Mouse (Mus musculus): ENCODE measurements around the gene Fbxo44.
"Not testable (repeated sequence)": the region's sequence is repeated elsewhere in the genome, so short reads cannot be mapped to it uniquely, and the experiment has no call there.

The Fbxo44 gene

DNA sequence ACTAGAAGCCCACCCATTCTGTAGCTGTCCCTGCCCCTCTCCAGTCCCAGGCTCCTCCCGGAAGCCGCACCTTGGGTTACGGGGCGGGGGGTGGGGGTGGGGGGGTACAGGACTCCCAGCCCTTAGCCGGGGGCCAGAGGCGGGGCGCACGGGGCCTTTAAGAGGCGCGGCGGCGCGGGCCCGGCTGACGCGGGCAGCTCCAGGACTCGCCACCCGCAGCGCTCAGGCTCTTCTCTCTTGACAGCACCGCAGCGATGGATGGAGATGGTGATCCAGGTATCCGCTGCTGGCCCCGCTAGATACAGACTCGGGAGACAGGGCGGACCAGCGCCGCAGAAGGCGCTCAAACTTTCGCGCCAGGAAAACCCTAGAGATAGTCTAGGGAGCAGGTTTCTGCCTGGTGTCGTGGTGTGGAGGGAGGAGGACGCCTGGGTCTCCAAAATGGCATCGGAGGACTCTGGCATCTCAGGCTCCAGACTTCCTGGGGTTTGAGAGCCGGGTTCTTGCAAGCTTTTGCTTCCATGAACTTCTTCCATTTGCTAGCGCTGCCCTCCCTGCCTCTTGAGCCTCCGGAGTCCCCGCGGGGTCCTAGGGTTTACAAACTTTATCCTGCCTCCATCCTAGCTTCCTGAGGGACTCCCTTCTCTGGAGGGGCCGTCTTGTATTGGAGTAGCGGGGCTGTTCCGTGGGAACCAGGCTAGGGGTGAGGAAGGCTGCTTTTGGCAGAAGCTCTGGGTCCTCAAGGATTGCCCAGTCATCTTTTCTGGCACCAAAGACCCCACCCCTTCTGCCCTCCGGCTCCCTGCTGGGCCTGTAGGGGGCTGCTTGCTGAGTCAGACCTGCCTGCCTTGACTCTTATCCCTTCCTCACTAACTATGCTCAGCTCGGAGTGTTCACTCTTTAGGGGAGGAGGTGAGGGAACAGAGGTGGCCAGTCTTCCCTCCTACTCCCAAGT, at the start of gene Fbxo44, which contains the start of gene Fbxo2:
Gene Fbxo44, minus strand, starts transcription at position 47 of the 955 bp plus-strand sequence.
Gene Fbxo2, plus strand, starts transcription at position 186 of the 955 bp plus-strand sequence.
- DNase-seq, result peak; percentile 31 to 60

DNA sequence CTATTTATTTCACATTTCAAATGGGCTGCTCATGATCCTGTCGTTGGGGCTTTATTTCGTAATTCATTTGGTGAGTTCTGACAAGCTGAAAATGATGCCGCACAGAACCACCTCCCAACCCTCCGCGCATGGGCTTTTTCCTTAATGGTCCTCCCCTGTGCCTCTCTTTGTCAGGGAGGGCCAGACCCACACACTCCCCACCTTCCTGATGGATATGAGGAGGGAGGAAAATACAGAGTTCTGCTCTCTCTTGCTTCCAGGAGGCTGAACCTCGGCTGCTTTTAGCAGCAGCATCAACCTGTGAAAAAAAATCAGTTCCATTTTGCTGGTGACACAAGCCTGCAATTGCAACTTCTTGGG, 44.6 kb upstream of the Fbxo44 start:
- DNase-seq, result no peak

DNA sequence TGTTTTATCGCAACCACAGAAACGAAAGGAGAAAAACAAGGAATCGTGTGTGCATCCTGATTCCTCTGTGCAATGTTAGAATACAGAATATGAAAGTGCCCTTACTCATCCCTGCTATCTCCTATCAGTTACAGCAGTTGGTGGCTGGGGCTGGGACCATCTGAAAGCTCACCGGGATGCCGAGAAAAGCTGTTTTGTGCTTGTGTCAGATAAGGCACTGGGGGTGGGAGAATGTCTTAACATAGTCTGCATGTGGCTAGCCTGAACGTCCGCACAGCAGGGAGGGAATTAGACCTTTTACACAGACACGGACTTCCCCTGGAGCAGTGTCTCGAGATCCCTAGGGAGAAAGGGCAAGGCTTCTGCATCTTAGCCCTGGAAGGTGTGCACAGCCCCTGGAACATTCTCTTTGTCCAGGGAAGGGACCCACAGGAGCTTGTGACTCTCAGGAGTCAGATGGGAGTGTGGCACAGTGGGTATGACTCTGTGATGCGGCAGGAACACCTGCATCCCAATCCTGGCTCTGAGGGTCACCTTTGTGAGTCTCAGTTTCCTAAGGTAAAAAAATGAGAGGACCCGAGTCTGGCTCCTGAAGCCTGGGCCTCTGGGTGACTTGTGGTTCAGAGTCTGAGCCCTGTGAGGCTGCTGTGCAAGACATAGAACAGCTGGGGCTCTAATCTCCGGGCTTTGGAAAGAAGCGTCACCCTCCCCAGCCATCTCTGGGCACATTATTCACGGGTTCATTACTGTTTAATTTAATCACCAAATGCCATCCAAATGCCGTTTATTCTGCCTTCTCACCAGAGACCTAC, 44.0 kb upstream of the Fbxo44 start:
- DNase-seq, result no peak

DNA sequence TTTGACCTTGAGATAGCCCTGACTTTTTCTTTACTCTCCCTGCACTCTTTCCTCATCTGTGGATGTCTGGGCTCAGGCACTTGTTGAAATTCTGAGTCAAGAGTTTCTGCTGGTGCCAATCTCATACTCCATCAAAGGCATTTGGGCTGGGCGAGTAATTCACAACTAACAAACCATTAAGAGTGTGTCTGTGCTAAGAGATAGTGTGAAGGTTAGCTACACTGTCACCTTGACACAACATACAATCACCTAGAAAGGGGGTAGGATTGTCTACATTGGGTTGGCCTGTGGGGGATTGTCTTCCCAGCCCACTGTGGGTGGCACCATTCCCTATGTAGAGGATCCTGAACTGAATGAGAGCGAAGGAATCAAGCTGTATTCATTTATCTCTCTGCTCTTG, 43.3 kb upstream of the Fbxo44 start:
- no peak for DNase-seq

DNA sequence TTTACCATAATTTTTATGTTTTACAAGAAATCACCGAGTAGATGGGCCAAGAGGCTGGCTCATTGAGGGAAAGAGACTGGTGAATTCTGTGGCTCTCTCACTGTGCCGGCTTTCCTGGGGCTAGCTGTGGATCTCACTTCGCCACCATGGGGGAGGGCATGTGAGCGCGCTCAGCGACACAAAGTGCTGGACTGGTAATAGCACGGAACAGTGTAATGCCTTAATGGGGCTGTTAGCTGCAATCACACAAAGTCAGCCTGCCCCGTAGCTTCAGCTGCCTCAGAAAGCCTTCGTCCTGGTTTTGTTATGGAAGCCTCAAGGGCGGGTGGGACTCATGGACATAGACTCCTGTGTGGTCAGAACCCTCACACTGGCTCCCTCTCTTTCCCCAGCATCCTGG, 38.4 kb upstream of the Fbxo44 start:
- no peak for DNase-seq

DNA sequence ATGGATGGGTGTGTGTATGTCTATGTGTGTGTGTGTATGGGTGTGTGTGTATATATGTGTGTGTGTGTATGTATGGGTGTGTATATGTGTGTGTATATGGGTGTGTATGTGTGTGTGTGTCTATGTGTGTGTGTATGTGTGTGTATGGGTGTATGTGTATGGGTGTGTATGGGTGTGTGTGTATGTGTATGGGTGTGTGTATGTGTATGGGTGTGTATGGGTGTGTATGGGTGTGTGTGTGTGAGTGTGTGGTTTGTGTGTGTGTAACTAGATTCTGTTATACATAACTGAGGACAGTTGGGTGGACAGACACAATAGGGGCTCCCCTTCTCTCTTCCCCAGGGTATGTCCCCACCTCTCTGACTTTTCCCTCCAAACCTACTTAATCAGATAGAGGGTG, 34.1 kb upstream of the Fbxo44 start:
- no peak for DNase-seq

GRCm38 (mm10) chr4:148192707-148193245, 32.5 kb upstream of the Fbxo44 start:
- DNase-seq, result peak in 1 of 2 experiments; percentile 17

DNA sequence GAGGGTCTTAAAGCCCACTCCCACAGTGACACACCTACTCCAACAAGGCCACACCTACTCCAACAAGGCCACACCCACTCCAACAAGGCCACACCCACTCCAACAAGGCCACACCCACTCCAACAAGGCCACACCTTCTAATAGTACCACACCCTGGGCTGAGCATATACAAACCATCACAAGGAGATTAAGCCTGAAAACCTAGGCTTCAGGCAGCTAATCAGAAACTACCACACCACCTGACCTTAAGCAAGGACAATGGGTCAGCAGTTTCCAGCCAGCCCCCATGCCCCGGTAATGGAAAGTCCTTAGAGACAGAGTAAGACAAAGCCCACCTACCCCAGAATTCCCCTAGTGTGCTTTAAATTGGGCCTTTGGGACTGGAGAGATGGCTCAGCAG, 28.5 kb upstream of the Fbxo44 start:
- DNase-seq, result not testable (repeated sequence)

GRCm38 (mm10) chr4:148185819-148186218, 25.5 kb upstream of the Fbxo44 start:
- DNase-seq, result no peak

DNA sequence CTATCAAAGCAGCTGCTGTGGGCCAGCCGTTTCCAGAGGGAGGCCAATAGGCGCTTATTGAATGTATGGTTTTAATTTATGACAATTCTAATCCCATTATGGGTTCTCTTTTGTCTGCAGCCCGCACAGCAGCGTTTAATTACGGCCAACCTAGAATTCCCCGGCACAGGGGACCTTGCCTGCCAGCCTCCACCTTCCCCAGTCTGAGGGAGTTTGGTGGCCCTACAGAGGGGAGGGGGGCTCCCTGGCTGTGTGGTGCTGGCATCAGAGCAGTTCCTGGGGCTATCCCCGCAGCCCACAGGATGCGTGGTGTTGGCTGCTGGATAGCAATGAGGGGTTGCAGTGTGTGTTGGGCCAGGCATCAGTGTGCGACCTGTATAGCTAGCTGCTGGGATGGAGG, 24.3 kb upstream of the Fbxo44 start:
- no peak for DNase-seq

- no peak for DNase-seq
These were observed 22.1 kb upstream of the Fbxo44 start for GRCm38 (mm10) chr4:148182363-148182762.

DNA sequence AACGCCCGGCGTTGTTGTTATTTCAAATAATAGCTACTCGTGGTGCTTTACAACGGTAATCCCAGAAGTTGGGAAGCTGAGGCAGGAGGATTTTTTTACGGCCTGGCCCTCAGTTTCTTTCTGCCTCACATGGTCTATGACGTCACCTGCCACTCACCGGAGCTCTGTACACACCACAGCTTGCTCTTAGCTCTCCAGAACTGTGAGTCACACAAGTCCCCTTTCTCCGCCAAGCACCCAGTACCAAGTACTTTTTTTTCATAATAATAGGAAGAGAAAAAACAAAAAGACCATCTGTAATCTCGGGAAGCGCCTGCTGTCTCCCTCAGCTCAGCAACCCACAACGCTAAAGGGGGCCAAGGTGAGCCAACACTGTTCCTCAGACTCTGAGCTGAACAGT, 21.2 kb upstream of the Fbxo44 start:
- DNase-seq, result no peak

DNA sequence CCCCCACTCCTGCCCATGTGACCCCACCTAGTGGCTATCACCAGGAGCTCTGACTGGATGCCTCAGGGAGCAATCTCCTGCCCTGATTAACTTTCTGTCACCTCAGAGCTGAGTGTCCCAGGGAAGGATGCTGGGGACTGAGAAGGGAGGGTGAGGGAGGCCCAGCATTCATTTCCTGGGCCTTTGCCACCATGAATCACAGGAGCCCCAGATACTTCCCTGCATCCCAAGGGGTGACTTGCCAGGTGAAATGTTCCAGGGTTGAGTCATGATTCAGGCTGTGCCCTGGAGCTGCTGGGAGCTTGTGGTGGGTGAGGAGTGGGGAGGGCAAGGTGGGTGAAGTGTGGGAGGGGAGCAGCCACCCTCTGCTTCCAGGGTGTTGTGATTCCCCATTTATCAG, 17.4 kb upstream of the Fbxo44 start:
- DNase-seq, result no peak

DNA sequence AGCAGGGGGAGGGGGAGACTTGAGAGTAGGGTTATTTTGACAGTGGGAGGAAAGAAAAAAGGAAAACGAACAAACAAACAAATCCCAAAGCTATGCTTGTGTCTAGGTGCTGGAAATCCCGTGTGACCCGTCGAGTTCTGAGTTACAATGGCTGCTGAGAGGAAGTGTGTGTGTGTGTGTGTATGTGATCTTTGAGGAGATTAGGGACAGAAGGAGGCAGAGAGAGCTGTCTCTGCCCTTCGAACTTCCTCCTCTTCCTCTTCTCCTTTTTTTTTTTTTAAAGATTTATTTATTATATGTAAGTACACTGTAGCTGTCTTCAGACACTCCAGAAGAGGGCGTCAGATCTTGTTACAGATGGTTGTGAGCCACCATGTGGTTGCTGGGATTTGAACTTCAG, 16.3 kb upstream of the Fbxo44 start:
- DNase-seq, result not testable (repeated sequence)

DNA sequence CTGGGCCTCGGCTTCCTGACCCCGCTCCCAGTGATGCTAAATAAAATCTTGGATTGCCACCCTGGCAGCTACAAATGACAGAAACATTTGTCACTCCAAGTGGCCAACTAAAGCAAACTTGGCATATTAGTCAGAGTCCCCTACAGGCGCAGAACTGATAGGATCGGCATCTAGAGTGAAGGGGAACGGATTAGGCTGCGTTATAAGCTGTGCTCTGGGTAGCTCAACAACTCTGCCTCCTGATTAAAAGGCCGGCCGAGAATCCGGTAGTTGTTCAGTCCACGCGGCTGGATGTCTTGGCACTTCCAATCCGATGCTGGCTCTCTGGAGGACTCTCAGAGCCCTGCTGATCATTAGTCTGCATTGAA, 14.2 kb upstream of the Fbxo44 start:
- no peak for DNase-seq

DNA sequence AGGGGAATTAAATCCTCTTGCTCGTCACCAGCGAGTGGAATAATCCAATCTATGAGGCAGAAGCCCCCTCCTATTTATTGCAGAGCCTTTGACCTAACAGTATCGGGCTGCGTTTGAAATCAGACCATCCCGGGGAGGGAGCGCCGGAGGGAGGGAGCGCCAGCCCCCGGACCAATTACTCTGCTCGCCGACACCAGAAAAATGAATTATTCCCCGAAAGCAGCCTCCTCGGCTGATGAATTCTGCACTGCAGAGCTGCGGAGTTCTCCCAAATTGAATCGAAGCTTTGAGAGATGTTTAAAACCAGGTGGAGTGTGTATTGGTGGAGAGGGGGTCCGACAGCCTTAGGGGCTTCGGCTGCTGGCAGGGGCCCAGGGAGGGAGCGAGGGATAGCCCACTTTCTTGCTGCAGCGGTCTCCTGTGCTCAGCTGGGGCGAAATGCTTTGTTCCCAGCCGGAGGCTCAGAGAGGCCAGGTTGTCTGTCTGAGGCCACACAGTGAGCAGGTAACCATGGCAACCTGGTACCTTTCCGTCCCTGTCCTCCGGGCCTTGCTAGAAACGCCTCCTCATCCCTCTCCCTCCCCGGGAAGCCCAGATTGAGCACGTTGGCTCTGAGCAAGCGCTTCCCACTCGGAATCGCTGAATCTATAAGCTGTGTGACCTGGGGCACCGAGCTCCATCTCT, 13.7 kb upstream of the Fbxo44 start:
- no peak for DNase-seq

DNA sequence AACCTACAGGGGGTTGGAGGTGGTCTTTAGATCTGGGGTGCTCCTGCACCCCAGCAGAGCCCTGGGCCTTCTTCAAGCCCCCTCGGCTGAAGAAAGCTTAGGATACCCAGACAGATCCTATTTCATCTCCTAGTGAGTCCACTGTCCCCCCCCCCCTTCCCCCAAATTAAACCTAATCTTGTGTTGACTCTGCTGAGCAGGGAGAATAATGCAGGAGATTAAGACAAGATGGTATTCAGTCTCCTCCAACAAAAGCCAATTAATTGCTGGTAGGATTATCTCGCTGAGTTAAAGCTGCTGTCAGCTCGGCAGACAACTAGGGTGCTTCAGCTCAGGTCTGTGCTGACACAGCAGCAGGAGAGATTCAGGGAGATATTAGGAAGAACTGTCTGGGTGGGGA, 11.0 kb upstream of the Fbxo44 start:
- DNase-seq, result no peak

GRCm38 (mm10) chr4:148170842-148171241, 10.6 kb upstream of the Fbxo44 start:
- DNase-seq, result peak; percentile 23 to 70

GRCm38 (mm10) chr4:148169586-148169985, 9.3 kb upstream of the Fbxo44 start:
- no peak for DNase-seq

GRCm38 (mm10) chr4:148168287-148168686, 8.0 kb upstream of the Fbxo44 start:
- DNase-seq, result peak; percentile 35 to 85

GRCm38 (mm10) chr4:148166986-148167385, 6.7 kb upstream of the Fbxo44 start:
- peak; percentile 73 to 90 for DNase-seq

- no peak for DNase-seq
These were observed 6.1 kb upstream of the Fbxo44 start for GRCm38 (mm10) chr4:148166431-148166830.

DNA sequence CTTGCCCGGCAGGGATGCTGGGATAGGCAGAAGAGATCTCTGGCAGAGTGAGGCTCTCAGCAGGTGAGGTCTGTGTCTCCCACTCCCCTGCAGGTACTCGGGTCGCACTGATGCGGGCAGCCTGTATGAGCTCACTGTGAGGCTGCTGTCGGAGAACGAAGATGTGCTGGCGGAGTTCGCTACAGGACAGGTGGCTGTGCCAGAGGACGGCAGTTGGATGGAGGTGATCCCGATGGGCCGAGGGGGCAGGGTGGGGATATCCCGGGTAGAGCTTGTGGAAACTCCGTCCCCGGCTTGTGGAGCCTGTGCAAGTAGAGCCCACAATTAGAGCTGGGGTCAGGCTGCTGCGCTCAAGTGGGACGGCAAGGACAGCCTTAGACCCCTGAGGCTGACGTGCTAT, 5.3 kb upstream of the Fbxo44 start:
- no peak for DNase-seq
